Mouse (Mus musculus): ENCODE data around the gene Mrgpra2b. TPM values are rescaled to one million over a fixed set of nuclear protein-coding genes. Genes with fewer than 3 reads are reported as not detected.
"Not testable (repeated sequence)": the region's sequence is repeated elsewhere in the genome, so short reads cannot be mapped to it uniquely, and the experiment has no call there.

Mrgpra2b gene
- polyA plus RNA-seq, 1 experiment from 2014 or later: 0.13 TPM

DNA sequence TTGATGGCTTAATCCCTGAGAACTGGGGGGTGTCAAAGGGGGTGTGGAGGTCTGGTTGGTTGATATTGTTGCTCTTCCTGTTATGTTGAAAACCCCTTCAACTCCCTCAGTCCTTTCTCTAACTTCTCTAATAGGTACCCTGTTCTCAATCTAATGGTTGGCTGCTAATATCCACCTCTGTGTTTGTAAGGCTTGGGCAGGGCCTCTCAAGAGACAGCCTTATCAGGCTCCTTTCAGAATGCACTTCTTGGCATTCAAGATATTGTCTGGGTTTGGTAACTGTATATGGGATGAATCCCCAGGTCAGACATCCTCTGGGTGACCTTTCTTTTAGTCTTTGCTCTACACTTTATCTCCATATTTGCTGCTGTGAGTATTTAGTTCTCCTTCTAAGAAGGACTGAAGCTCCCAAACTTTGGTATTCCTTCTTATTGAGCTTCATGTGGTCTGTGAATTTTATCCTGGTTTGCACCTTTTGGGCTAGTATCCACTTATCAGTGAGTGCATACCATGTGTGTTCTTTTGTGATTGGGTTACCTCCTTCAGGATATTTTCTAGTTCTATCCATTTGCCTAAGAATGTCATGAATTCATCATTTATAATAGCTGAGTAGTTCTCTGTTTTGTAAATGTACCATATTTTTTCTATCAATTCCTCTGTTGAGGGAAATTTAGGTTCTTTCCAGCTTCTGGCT lies 100.7 kb downstream of the Mrgpra2b start:
- H3K9ac ChIP-seq; H3K27me3 ChIP-seq; H3K4me3 ChIP-seq; H3K4me1 ChIP-seq (replicated peaks); H3K4me2 ChIP-seq; H3K36me3 ChIP-seq; H3K9me3 ChIP-seq (replicated peaks); ATAC-seq (replicated peaks; ENCODE audit: insufficient number of reproducible peaks, insufficient read depth, low FRiP score, low read depth); H3K27ac ChIP-seq: not testable (repeated sequence)

Other genes starting within 250 kb of the Mrgpra2b start
- not detected in 2 replicates for gene Mrgpra1, start 174.6 kb downstream of the Mrgpra2b start, polyA plus RNA-seq (2015; fragmentation: Nextera tagmentation; extraction: Ambion mirVana)
- not detected in 2 replicates for gene Mrgpra2a, start 76.7 kb downstream of the Mrgpra2b start, polyA plus RNA-seq (2015; fragmentation: Nextera tagmentation; extraction: Ambion mirVana)
- not detected in 2 replicates for gene Mrgpra3, start 72.5 kb upstream of the Mrgpra2b start, polyA plus RNA-seq (2015; fragmentation: Nextera tagmentation; extraction: Ambion mirVana)

Measured in heart, embryonic 15.5 days (tissue).